Mouse (Mus musculus) heart, embryonic 16.5 days (tissue): ENCODE results near the gene Smu1. TPM values are rescaled to one million over a fixed set of nuclear protein-coding genes. Genes with fewer than 3 reads are reported as not detected.

ENCODE experiments used
- ATAC-seq: fragments of 200-750 bp; cut with Nextera tagmentation; replicated peaks from 2 replicates; pipeline ENCODE4 v1.8.0; 2017; ENCODE audit warnings: moderate number of reproducible peaks; ENCODE audit not compliant: insufficient read depth, low FRiP score; ENCODE audit errors: extremely low read depth
- H3K27ac ChIP-seq: fragments of 300-500 bp; sonication (generic); 2 replicates; pipeline ENCODE4 v1.5.1; 2014; ENCODE audit warnings: mild to moderate bottlenecking, low read length, control low read depth, moderate library complexity
- H3K27me3 ChIP-seq: fragments of 300-500 bp; sonication (generic); 2 replicates; pipeline ENCODE4 v1.6.1; 2014; ENCODE audit warnings: low read length, mixed read lengths; ENCODE audit not compliant: control insufficient read depth, insufficient read depth
- H3K36me3 ChIP-seq: fragments of 300-500 bp; sonication (generic); 2 replicates; pipeline ENCODE4 v1.6.1; 2014; ENCODE audit not compliant: control insufficient read depth, insufficient read depth
- H3K4me1 ChIP-seq: fragments of 300-500 bp; sonication (generic); 2 replicates; pipeline ENCODE4 v1.6.1; 2014; ENCODE audit warnings: low read length, mixed read lengths; ENCODE audit not compliant: control insufficient read depth, insufficient read depth
- H3K4me2 ChIP-seq: fragments of 300-500 bp; sonication (generic); 2 replicates; pipeline ENCODE4 v1.6.1; 2014; ENCODE audit warnings: low read depth, mild to moderate bottlenecking, control low read depth, low read length
- H3K4me3 ChIP-seq: fragments of 300-500 bp; sonication (generic); 2 replicates; pipeline ENCODE4 v1.5.1; 2014; ENCODE audit warnings: mild to moderate bottlenecking, control low read depth, low read length
- H3K9ac ChIP-seq: fragments of 300-500 bp; sonication (generic); 2 replicates; pipeline ENCODE4 v1.6.1; 2014; ENCODE audit warnings: low read length, control low read depth
- H3K9me3 ChIP-seq: fragments of 300-500 bp; sonication (generic); replicated peaks from 2 replicates; pipeline ENCODE4 v1.6.1; 2016; ENCODE audit warnings: low read length; ENCODE audit not compliant: control insufficient read depth
- WGBS: fragments of 180-500 bp; shearing (Covaris S2); extraction: QIAGEN DNeasy Blood & Tissue Kit; methylation state at CpG from one replicate; pipeline ENCODE4 v1.1.7; 2014; 5-methylcytosine and 5-hydroxymethylcytosine counted together
- polyA plus RNA-seq: library from polyadenylated mRNA; unstranded; fragments of >200 nt; fragmentation: Nextera tagmentation; extraction: Ambion mirVana; gene quantifications from 2 replicates; pipeline ENCODE4 v1.2.1, GENCODE M21; 2015

Gene Smu1
- polyA plus RNA-seq, 1 experiment from 2014 or later = 102 TPM

DNA sequence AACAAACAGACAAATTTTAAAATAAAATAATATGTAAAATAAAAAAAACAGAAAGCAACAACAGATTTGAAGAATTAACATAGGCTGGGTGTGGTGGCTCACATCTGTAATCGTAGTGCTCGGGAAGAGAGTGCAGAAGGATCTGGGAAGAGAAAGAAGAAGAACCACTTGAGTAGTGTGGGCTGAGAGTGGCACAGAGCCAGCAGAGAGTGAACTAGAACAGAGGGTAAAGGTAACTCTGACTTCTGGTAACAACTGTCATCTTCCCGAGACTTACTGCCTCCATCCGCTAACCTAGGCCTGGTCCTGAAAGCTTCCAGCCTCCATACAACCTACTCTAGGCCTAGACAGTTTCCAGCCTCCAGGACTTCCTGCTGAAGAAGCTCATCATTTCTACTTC, 33.5 kb upstream of the Smu1 start:
- H3K27me3 ChIP-seq = no peaks in the 10 kb centered on the region
- no peak overlapping the region for H3K27ac ChIP-seq
- H3K4me1 ChIP-seq = no peaks in the 10 kb centered on the region
- no peak overlapping the region for H3K4me3 ChIP-seq
- no peaks in the 10 kb centered on the region for H3K36me3 ChIP-seq
- no peak overlapping the region for H3K9ac ChIP-seq
- peaks cover 3% of the 10 kb centered on the region; the same call in 1 of the 2 replicates for H3K9me3 ChIP-seq
- H3K4me2 ChIP-seq = no peak overlapping the region
- 91% methylated on average over 4 of the region's 4 CpGs for WGBS
- ATAC-seq = no peak

DNA sequence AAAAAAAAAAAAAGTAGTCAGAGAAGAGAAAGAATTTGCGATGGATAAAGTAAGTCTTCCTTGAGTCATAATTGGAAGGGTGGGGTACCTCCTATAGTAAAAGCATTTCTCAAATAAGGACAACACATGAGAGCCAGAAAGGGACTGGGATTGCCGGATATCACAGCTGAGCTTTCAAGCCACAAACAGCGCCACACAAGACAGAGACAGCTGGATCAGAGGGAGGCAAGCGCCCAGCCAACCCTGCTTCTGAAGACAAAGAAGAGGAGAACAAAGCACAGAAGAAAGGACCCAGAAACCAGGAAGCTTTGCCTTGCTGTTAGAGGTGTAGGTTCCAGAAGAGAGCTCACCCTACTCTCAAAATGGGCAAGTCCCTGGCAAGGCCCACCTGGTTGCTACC, 28.9 kb upstream of the Smu1 start:
- Histone ChIP-seq H3K4me2 (no peak overlapping the region), H3K9ac (no peak overlapping the region), H3K9me3 (no peaks in the 10 kb centered on the region), H3K4me1 (peaks cover 2% of the 10 kb centered on the region; the same call in 1 of the 2 replicates), H3K27ac (no peak overlapping the region), H3K27me3 (no peaks in the 10 kb centered on the region), H3K36me3 (no peaks in the 10 kb centered on the region), H3K4me3 (no peak overlapping the region)
- 81% methylated on average over 4 of the region's 4 CpGs for WGBS
- ATAC-seq = no peak

DNA sequence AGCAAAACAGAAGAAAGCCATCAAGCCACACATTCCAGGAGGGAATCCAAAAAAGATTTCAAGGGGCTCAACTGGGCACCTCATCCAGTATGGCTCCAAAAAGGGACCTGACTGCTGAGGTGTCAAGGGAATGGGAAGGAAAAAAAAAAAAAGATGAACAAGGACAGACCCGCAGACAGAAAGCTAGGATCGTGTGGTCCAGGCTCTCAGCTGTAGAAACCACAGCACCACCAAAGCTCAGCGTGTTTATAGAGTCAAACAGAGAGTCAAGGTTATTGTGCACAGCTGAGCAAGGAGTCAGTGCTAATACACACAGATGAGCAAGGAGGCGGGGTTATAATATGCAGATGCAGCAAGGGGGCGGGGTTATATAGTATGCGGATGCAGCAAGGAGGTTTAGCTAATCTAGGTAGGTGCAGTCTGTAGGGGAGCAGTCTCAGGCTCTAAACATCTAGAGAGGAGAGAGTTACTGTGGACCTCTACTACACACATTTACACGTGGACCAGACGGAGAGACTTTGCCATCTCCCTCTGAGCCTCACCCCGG, 28.0 kb upstream of the Smu1 start:
- Histone ChIP-seq H3K4me2 (no peak overlapping the region), H3K9ac (no peak overlapping the region), H3K27ac (no peak overlapping the region), H3K9me3 (no peaks in the 10 kb centered on the region), H3K27me3 (no peaks in the 10 kb centered on the region), H3K36me3 (no peaks in the 10 kb centered on the region), H3K4me3 (no peak overlapping the region), H3K4me1 (peaks cover 3% of the 10 kb centered on the region; the same call in 1 of the 2 replicates)
- 73% methylated on average over 9 of the region's 9 CpGs for WGBS
- ATAC-seq = no peak

DNA sequence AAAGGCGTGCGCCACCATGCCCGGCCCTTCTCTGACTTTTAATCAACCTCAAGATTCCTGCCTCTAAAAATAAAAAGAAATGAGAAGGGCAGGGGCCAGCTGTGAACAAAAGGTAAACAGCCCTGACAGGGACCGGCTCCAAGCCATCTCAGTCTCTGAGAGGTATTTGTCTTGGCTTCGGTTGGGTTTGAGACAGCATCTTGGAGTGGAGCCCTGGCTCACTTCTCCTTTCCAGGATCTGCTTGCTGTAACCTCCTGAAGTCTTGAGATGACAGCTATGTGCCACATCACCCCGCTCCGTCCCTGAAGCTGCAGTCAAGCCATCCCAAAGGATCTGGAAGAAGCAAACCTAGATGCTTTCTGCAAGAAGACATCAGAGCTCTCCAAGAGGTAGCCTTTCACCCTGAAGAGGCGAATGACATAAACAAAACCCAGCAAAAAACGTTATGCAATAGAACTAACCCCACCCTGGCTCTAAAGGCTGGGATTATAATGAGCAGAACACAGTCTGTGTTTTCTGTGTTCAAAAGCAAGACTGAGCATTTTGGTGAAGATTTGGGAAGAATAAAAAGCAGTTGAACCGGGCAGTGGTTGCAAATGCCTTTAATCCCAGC, 26.9 kb upstream of the Smu1 start:
- Histone ChIP-seq H3K36me3 (no peaks in the 10 kb centered on the region), H3K9me3 (no peaks in the 10 kb centered on the region), H3K4me3 (no peak overlapping the region), H3K4me2 (no peak overlapping the region), H3K4me1 (peaks cover 3% of the 10 kb centered on the region; the same call in 1 of the 2 replicates), H3K27ac (no peak overlapping the region), H3K27me3 (no peaks in the 10 kb centered on the region), H3K9ac (no peak overlapping the region)
- no peak; the same call in 1 of the 2 replicates for ATAC-seq
- WGBS = 56% methylated on average over 10 of the region's 10 CpGs

DNA sequence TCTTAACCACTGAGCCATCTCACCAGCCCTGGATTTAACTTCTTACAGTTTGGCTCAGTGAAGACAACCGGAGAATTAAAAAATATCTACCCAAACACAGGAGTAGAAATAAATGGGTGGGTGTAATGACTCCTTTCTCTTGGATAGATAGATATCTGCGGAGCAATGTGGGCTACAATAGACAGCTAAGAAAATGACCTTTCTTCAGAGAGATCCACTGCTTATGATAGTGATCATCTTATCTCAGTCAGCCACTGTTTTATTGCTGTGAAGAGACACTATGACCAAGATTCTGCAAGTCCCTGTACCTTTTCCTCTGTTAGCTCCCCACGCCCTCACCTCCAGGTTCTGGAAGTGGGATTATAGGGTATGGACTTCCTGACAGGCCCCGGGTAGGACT, 25.3 kb upstream of the Smu1 start:
- H3K4me2 ChIP-seq = no peak overlapping the region
- H3K4me1 ChIP-seq = peaks cover 3% of the 10 kb centered on the region; the same call in 1 of the 2 replicates
- no peaks in the 10 kb centered on the region for H3K27me3 ChIP-seq
- H3K4me3 ChIP-seq = no peak overlapping the region
- ATAC-seq = no peak
- H3K27ac ChIP-seq = no peak overlapping the region
- no peaks in the 10 kb centered on the region for H3K9me3 ChIP-seq
- H3K36me3 ChIP-seq = no peaks in the 10 kb centered on the region
- 91% methylated on average over 4 of the region's 4 CpGs for WGBS
- no peak overlapping the region for H3K9ac ChIP-seq

DNA sequence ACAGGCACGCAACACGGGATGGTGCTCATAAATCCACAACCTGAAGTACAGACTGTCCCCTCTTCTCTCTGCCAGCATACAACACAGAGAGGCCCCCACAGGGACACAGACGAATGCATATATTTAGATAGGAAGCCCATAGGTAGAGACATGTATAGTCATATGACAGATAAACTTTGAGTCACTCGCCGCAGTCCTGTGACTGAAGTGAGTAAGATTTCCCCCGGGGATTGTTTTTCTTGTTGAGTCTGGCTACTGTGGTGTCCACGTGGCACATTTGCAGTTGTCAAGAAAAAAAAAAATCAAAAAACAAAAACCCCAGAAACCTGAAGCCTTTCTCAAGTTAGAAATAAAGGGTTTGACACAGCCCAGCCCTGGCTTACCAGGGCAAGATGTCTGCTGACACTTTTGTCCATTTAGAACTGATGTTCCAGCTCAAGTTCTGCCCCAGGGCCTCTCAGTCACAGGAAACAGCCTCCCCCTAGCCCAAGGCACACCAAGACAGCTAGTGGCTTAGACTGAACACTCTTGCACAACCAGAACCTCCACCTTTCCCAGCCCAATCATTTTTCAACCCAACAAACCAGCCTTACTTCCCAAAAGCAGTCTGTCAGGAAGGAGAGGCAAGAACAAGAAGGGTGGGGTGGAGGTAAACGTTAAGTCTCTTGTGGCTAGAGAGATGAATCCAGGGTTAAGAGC, 24.2 kb upstream of the Smu1 start:
- Histone ChIP-seq H3K27ac (peak overlapping the region; percentile 3), H3K9ac (no peak overlapping the region), H3K4me3 (no peak overlapping the region), H3K27me3 (no peaks in the 10 kb centered on the region), H3K36me3 (no peaks in the 10 kb centered on the region), H3K9me3 (no peaks in the 10 kb centered on the region), H3K4me1 (peaks cover 3% of the 10 kb centered on the region; the same call in 1 of the 2 replicates), H3K4me2 (no peak overlapping the region)
- 34% methylated on average over 8 of the region's 8 CpGs for WGBS
- ATAC-seq = no peak

DNA sequence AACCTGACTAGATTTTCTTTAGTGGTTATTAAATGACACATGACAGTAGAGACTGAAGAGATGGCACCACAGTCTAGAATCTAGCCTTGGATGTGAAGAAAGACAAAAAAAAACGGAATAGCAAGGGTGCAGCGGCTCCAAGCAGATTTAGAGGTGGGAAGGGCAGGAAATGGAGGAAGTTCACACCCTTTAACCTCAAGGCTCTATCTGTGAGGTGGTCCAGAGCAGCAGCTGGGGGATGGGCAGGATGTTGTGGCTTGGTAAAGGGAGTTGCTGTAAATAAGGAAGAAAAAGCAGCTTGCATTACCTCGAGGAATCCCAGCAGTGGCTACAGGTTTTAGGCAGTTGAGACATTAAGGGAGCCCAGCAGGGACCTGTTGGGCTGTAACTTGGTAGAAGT, 23.4 kb upstream of the Smu1 start:
- no peak overlapping the region for H3K4me3 ChIP-seq
- WGBS = 18% methylated on average over 3 of the region's 3 CpGs
- 0 out of 2 replicates have a peak, but pooled peaks have one; percentile 33 for ATAC-seq
- H3K4me1 ChIP-seq = peaks cover 3% of the 10 kb centered on the region; the same call in 1 of the 2 replicates
- no peak overlapping the region; the same call in 1 of the 2 replicates for H3K27ac ChIP-seq
- H3K9ac ChIP-seq = no peak overlapping the region
- no peaks in the 10 kb centered on the region for H3K9me3 ChIP-seq
- no peaks in the 10 kb centered on the region for H3K27me3 ChIP-seq
- no peaks in the 10 kb centered on the region for H3K36me3 ChIP-seq
- H3K4me2 ChIP-seq = no peak overlapping the region

DNA sequence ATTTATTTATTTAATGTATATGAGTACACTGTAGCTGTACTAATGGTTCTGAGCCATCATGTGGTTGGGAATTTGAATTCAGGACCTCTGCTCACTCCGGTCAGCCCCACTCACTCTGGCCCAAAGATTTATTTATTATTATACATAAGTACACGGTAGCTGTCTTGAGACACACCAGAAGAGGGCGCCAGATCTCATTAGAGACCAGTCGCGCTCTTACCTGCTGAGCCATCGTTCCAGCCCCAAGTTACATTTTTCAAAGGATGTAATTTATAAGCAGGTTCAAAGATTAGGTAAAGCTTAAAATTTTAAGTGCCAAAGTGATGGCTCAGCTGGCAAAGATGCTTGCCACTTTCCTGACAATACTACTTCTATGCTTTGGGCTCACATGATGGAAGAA, 20.9 kb upstream of the Smu1 start:
- Histone ChIP-seq H3K4me1 (peaks cover 8% of the 10 kb centered on the region), H3K27me3 (no peaks in the 10 kb centered on the region), H3K9me3 (no peaks in the 10 kb centered on the region), H3K4me3 (no peak overlapping the region), H3K36me3 (no peaks in the 10 kb centered on the region), H3K27ac (no peak overlapping the region), H3K9ac (no peak overlapping the region), H3K4me2 (no peak overlapping the region)
- WGBS = 80% methylated on average over 6 of the region's 6 CpGs
- ATAC-seq = no peak

DNA sequence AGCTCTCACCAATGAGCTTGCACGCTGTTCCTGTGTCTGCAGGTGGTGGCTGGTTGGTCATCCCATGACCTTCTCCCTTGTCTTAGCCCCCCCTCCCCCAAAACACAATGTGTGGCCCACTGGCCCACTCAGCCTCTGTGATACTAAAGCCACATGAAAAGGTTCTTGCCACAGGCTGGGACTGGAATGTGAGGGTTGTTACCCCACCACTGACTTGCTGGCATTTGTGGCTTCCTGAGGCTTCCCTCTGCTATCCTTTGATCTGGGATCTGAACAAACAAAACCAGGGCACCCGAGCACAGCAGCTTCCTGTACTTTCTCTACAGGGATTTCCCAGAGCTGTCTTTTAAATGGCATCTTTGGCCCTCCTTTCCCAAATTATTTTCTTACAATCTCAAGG, 19.4 kb upstream of the Smu1 start:
- no peak for ATAC-seq
- no peak overlapping the region for H3K4me3 ChIP-seq
- no peak overlapping the region for H3K4me2 ChIP-seq
- WGBS = 42% methylated on average over 2 of the region's 2 CpGs
- H3K9ac ChIP-seq = no peak overlapping the region
- no peaks in the 10 kb centered on the region for H3K36me3 ChIP-seq
- H3K27ac ChIP-seq = no peak overlapping the region
- peaks cover 8% of the 10 kb centered on the region for H3K4me1 ChIP-seq
- H3K27me3 ChIP-seq = no peaks in the 10 kb centered on the region
- H3K9me3 ChIP-seq = no peaks in the 10 kb centered on the region
